Comparison of ENCODE assay signal across 19 mouse cellular contexts in the genomic region with DNA sequence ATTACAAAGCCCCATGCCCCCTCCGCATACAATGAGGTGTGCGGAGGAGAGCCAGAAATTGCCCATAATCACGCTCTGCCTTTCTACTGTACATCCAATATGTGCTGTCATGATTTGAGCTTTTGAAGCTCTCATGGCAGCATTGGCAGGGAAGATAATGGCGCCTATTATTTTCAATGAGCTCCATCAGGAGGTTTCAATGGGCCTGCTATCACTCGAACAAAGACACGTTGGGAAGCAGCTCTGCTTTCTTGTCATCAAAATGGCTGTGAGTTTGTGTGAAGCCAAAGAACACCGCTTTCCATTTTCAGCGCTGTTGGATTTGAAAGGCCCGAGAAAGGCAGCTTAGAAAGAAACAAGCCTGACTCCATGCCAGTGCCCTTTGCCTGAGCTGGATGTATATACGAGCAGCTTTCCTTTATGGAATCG.
DNase-seq lines count a peak whose midpoint lies in the region; ATAC-seq and TF ChIP-seq lines count a peak whose summit lies in the region.
"Had no signal": no experiment of that assay in that cellular context is flagged by ENCODE, and none has a peak within 500 bp of the region (broad histone marks: within the 10 kb centered on the region; RNA-seq: fewer than 3 reads in every experiment).

No protein-coding gene starts in this region.

- H3K9ac ChIP-seq in forebrain, embryonic 11.5 days (ENCODE audit: low read length): no peak overlapping the region
- H3K9ac ChIP-seq in hindbrain, embryonic 13.5 days: no peak overlapping the region
- no peak overlapping the region; the same call in 1 of the 2 replicates for H3K9ac ChIP-seq in midbrain, postnatal 0 days (replicated peaks; ENCODE audit: low read length, poor library complexity, severe bottlenecking)
- H3K9ac ChIP-seq: neural tube, embryonic 15.5 days had no signal

- no peaks in the 10 kb centered on the region for H3K4me1 ChIP-seq in forebrain, embryonic 11.5 days (replicated peaks; ENCODE audit: control insufficient read depth, insufficient read depth, low read length)
- H3K4me1 ChIP-seq in forebrain, embryonic 10.5 days: no peaks in the 10 kb centered on the region
- no peaks in the 10 kb centered on the region for H3K4me1 ChIP-seq in hindbrain, embryonic 13.5 days (replicated peaks)
- no peaks in the 10 kb centered on the region for H3K4me1 ChIP-seq in midbrain, postnatal 0 days (ENCODE audit: insufficient read depth, low read length)
- H3K4me1 ChIP-seq: embryonic facial prominence, embryonic 10.5 days; heart, embryonic 10.5 days; neural tube, embryonic 15.5 days had no signal

- H3K27me3 ChIP-seq in forebrain, embryonic 11.5 days (ENCODE audit: control insufficient read depth, insufficient read depth, low read length): no peaks in the 10 kb centered on the region
- no peaks in the 10 kb centered on the region for H3K27me3 ChIP-seq in forebrain, embryonic 10.5 days (ENCODE audit: poor library complexity, severe bottlenecking)
- no peaks in the 10 kb centered on the region for H3K27me3 ChIP-seq in hindbrain, embryonic 13.5 days
- H3K27me3 ChIP-seq in midbrain, postnatal 0 days (ENCODE audit: insufficient read depth, low read length): no peaks in the 10 kb centered on the region
- H3K27me3 ChIP-seq: neural tube, embryonic 15.5 days had no signal

- no peak for TF ChIP-seq CTCF in midbrain, postnatal 0 days (IDR thresholded peaks at IDR 0.05)

- H3K4me3 ChIP-seq in forebrain, embryonic 11.5 days (ENCODE audit: low read depth, low read length): no peak overlapping the region
- no peak overlapping the region for H3K4me3 ChIP-seq in forebrain, embryonic 10.5 days
- H3K4me3 ChIP-seq in hindbrain, embryonic 13.5 days: no peak overlapping the region
- no peak overlapping the region for H3K4me3 ChIP-seq in midbrain, postnatal 0 days (ENCODE audit: low read depth, low read length)
- H3K4me3 ChIP-seq: embryonic facial prominence, embryonic 10.5 days; heart, embryonic 10.5 days; neural tube, embryonic 15.5 days had no signal

- ATAC-seq in forebrain, embryonic 11.5 days (replicated peaks; ENCODE audit: low FRiP score): peak; percentile 64
- peak; percentile 54 for ATAC-seq in hindbrain, embryonic 13.5 days (ENCODE audit: low FRiP score)
- ATAC-seq in midbrain, postnatal 0 days (ENCODE audit: low FRiP score): no peak
- no peak for ATAC-seq in CD4-positive, CD25-positive, alpha-beta regulatory T cell, adult 4 months
- ATAC-seq: inflammation-experienced regulatory T-cells, adult 6 months had no signal

- no peak overlapping the region for H3K4me2 ChIP-seq in forebrain, embryonic 11.5 days (ENCODE audit: low read depth, low read length, severe bottlenecking)
- no peak overlapping the region for H3K4me2 ChIP-seq in hindbrain, embryonic 13.5 days
- H3K4me2 ChIP-seq in midbrain, postnatal 0 days (ENCODE audit: low read depth, low read length, poor library complexity, severe bottlenecking): no peak overlapping the region
- H3K4me2 ChIP-seq: neural tube, embryonic 15.5 days had no signal

- WGBS in forebrain, embryonic 11.5 days: 72% methylated on average over 11 of the region's 11 CpGs
- 88% methylated on average over 11 of the region's 11 CpGs for WGBS in forebrain, embryonic 10.5 days
- 60% methylated on average over 11 of the region's 11 CpGs for WGBS in hindbrain, embryonic 13.5 days
- 55% methylated on average over 11 of the region's 11 CpGs for WGBS in midbrain, postnatal 0 days

- DNase-seq in forebrain, embryonic 11.5 days (ENCODE audit: low spot score): no peak
- DNase-seq in forebrain, embryonic 10.5 days (ENCODE audit: extremely low spot score, low spot score): no peak
- DNase-seq in right cerebral cortex, postnatal 4 days: peak; percentile 8
- DNase-seq in right cerebral cortex, postnatal 25 days: no peak
- DNase-seq in midbrain, postnatal 0 days (ENCODE audit: low spot score): peak; percentile 52
- DNase-seq in thymus, postnatal 36 days: no peak
- DNase-seq: adrenal gland, postnatal 10 days; gastrocnemius, postnatal 25 days; heart, postnatal 10 days; kidney, adult 9 months; kidney, postnatal 4 days; lung, adult 2 months; thymus, adult 18-20 months had no signal

- H3K36me3 ChIP-seq in forebrain, embryonic 11.5 days (ENCODE audit: control insufficient read depth, insufficient read depth, low read length): no peaks in the 10 kb centered on the region
- no peaks in the 10 kb centered on the region for H3K36me3 ChIP-seq in forebrain, embryonic 10.5 days (replicated peaks)
- no peaks in the 10 kb centered on the region for H3K36me3 ChIP-seq in hindbrain, embryonic 13.5 days
- no peaks in the 10 kb centered on the region for H3K36me3 ChIP-seq in midbrain, postnatal 0 days (ENCODE audit: insufficient read depth, low read length)
- H3K36me3 ChIP-seq: embryonic facial prominence, embryonic 10.5 days; heart, embryonic 10.5 days; neural tube, embryonic 15.5 days had no signal

- no peaks in the 10 kb centered on the region for H3K9me3 ChIP-seq in forebrain, embryonic 11.5 days (ENCODE audit: control insufficient read depth, low read length)
- no peaks in the 10 kb centered on the region for H3K9me3 ChIP-seq in forebrain, embryonic 10.5 days
- H3K9me3 ChIP-seq in hindbrain, embryonic 13.5 days: no peaks in the 10 kb centered on the region
- H3K9me3 ChIP-seq in midbrain, postnatal 0 days (ENCODE audit: low read length): no peaks in the 10 kb centered on the region
- H3K9me3 ChIP-seq: embryonic facial prominence, embryonic 10.5 days; heart, embryonic 10.5 days; neural tube, embryonic 15.5 days had no signal

- H3K27ac ChIP-seq in forebrain, embryonic 11.5 days (ENCODE audit: low read depth, low read length): no peak overlapping the region; the same call in 1 of the 2 replicates
- no peak overlapping the region for H3K27ac ChIP-seq in forebrain, embryonic 10.5 days
- peak overlapping the region; percentile 72 for H3K27ac ChIP-seq in hindbrain, embryonic 13.5 days
- H3K27ac ChIP-seq in midbrain, postnatal 0 days (ENCODE audit: low read depth, low read length): peak overlapping the region; percentile 43; the same call in 1 of the 2 replicates
- H3K27ac ChIP-seq: embryonic facial prominence, embryonic 10.5 days; heart, embryonic 10.5 days; neural tube, embryonic 15.5 days had no signal

Comparison
In these comparisons a context has a peak if more than half of its experiments do, and no peak if none do; other contexts are left out.
1. DNase-seq: peak in right cerebral cortex, postnatal 4 days (single experiment) and midbrain, postnatal 0 days (single experiment); none in forebrain, embryonic 11.5 days (single experiment), forebrain, embryonic 10.5 days (single experiment), right cerebral cortex, postnatal 25 days (single experiment) and thymus, postnatal 36 days (0 of 2).
2. ATAC-seq: peak in forebrain, embryonic 11.5 days (single experiment) and hindbrain, embryonic 13.5 days (single experiment); none in midbrain, postnatal 0 days (single experiment) and CD4-positive, CD25-positive, alpha-beta regulatory T cell, adult 4 months (single experiment).
3. H3K27ac ChIP-seq: peak in hindbrain, embryonic 13.5 days (single experiment) and midbrain, postnatal 0 days (single experiment); none in forebrain, embryonic 11.5 days (single experiment) and forebrain, embryonic 10.5 days (single experiment).